Mouse (Mus musculus) adrenal gland, postnatal 4 days (tissue): ENCODE data around the gene Mboat1. TPM values are rescaled to one million over a fixed set of nuclear protein-coding genes. Genes with fewer than 3 reads are reported as not detected.

Experiments
- DNase-seq, 2 experiments: peaks; one replicate each; pipeline ENCODE4 v3.0.0; 2021 to 2022; ENCODE audit warnings: low spot score in 2 of 2, mixed read lengths in 2 of 2
- total RNA-seq, 2 experiments: library from RNA; stranded (reverse); gene quantifications; 2 replicates each; pipeline ENCODE4 v1.2.3; 2021

The Mboat1 gene
- total RNA-seq, 2 experiments from 2014 or later = 13.1 to 15.6 TPM

DNA sequence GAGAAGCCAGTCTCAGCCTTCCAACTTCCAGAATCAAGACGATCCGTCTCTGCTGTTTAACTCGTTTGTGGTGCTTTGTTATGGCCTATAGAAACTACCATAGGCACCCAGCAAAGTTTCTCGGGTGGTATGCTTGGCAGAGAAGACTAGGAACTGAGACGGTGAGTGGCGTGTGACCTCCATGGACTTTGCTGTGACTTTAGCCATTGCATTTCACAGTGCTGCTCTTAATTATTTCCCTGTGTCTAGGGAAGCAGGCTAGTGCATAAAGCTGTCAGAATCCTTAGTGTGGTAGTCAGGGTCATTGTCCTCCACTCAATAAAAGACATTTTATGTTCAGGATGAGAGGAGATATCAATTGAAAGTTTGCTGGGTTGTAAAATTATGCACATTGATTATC is 49.3 kb downstream of the Mboat1 start:
- no peak for DNase-seq

GRCm38 (mm10) chr13:30185959-30186358 is 49.7 kb downstream of the Mboat1 start:
- DNase-seq = no peak

DNA sequence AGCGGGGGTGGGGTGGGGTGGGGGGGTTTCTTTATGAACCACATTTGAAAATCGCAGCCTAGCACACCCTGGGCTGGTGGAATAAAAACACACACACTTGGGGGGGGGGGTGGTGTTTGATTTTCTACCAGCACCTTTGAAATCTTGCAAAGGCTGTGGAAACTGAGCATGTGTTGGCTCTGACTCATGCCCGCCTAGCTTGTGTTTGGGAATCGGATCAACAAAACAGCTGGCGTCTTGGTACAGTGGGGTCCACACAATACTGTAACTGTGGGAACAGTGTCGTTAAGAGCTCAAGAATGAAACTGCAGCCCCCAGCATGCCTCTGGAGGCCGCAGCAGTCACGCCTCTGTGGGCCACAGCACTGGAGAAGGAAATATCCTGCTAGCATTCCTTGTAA is 50.2 kb downstream of the Mboat1 start:
- DNase-seq = no peak

- no peak for DNase-seq
Measured at GRCm38 (mm10) chr13:30192031-30192716, 55.9 kb downstream of the Mboat1 start.

GRCm38 (mm10) chr13:30193363-30193762 is 57.1 kb downstream of the Mboat1 start:
- DNase-seq = no peak

DNA sequence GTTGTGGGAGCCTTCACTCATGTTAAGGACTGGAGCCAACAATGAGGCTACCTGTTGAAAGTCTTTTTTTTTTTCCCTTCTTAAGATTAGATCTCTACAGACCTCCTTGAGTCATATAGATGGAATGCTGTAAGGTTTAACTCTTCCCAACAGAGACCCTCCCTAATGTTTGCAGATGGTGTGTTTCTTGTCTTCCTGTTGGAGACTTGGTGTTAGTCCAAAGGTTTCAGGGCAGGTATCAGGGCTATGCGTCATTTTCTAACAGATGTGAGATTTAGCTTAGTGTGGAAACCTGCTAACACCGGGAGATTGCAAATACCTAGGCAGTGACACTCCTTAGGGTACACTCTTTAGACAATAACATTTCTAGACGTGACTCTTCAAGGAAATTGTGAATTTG is 58.5 kb downstream of the Mboat1 start:
- no peak for DNase-seq

- DNase-seq = no peak
Measured at GRCm38 (mm10) chr13:30196661-30197060, 60.4 kb downstream of the Mboat1 start.

- no peak for DNase-seq
Measured at GRCm38 (mm10) chr13:30198101-30198570, 61.8 kb downstream of the Mboat1 start.

GRCm38 (mm10) chr13:30199821-30200220 is 63.5 kb downstream of the Mboat1 start:
- no peak for DNase-seq

GRCm38 (mm10) chr13:30200737-30201136 is 64.4 kb downstream of the Mboat1 start:
- DNase-seq = no peak

DNA sequence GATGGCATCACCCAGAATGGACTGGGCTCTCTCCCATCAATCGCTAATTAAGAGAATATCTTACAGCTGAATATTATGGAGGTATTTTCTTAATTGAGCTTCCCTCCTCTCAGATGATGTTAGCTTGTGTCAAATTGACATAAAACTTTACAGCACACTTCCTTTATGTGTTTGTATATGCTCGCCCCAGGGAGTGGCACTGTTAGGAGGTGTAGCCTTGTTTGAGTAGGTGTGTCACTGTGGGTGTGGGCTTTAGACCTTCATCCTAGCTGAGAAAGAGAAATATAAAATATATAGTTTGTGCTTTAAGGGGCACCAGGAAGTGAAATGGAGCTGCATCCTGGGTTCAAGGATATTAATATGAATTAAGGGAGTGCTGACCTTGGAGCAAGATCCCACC is 66.7 kb downstream of the Mboat1 start:
- no peak for DNase-seq

DNA sequence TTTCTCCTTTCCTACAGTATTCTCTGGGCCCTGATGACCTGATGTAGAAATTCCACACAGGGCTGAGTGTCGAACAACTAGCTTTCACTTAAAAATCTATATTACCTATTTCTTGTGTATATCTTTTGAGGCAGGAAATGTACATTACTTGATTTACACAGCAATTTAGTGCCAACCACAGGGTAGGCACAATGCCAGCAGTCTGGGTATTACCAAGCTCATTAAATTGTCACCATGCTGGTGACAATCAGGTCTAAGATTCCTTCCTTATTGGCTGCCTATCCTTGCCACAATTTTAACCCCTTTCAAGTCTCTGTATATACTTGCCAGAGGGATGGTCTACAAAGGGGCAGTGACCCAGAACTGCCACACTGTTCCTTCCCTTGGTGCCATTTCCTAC is 71.9 kb downstream of the Mboat1 start:
- no peak for DNase-seq

GRCm38 (mm10) chr13:30213276-30213675 is 77.0 kb downstream of the Mboat1 start:
- no peak for DNase-seq

GRCm38 (mm10) chr13:30217588-30218371 is 81.5 kb downstream of the Mboat1 start:
- no peak for DNase-seq

DNA sequence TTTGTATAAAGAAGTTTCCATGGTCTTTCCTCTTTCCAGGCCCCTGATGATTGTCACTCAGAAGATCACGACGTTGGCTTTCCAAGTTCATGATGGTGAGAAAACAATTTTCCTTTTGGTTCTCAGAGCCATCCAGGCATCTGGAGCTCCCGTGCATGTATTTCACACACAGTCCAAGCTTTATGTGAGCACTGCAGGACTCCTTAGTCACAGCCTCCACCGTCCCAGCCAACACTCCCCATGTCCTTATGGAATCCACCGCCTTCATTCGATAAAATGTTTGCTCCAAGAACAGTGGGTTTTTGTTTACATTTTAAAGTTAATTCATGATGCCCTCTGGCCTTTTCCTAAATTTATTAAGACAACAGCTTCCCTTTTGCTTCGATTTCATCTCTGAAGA is 83.3 kb downstream of the Mboat1 start:
- DNase-seq = no peak

GRCm38 (mm10) chr13:30221316-30221715 is 85.0 kb downstream of the Mboat1 start:
- no peak for DNase-seq

DNA sequence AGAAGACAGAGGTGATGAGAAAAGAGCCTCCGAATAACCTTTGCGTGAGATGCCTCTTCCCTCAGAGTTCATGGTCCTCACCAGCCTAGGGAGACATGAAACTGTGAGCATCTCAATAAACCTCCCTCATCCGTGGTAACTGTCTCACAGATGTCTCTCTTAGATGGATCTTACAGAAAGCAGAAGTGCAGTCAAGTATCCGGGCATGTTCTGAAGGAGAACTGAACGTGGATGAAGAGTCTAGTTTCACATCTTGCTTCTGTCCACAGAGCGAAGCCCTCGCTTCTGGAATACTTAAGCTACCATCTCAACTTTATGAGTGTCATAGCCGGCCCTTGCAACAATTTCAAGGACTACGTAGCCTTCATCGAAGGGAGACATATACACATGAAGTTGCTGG is 87.8 kb downstream of the Mboat1 start:
- no peak for DNase-seq

GRCm38 (mm10) chr13:30224659-30225058 is 88.4 kb downstream of the Mboat1 start:
- no peak for DNase-seq

GRCm38 (mm10) chr13:30228762-30229161 is 92.5 kb downstream of the Mboat1 start:
- DNase-seq = no peak

DNA sequence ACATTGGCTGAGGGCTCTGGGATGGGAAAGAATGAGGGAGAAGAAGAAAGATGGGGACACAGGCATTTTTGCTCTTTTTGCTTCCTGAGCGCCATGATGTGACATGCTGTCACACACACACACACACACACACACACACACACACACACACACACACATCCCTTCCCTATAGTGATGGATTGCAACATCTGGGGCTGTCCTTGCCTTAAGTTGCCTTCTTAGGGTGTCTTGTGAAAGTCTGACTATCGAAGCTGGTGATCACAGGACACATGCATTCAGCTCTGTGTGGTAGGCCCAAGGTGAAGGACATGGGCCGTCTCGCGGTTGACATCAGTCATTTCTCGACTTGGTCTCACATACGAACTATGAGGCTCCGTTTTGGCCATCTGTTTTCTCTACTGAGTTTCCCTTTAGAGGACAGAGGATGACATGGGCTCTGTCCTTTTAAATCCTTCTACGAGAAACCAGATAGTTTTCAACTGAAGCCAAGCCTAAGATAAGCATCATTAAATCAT is 93.4 kb downstream of the Mboat1 start:
- no peak for DNase-seq

GRCm38 (mm10) chr13:30235056-30235750 is 98.9 kb downstream of the Mboat1 start:
- DNase-seq = no peak

GRCm38 (mm10) chr13:30239396-30239795 is 103.1 kb downstream of the Mboat1 start:
- DNase-seq = no peak
